17 mouse cellular contexts compared by ENCODE assay signal in genomic region chr13:98152759-98153158, GRCm38 (mm10).
"Had no signal": no experiment of that assay in that cellular context is flagged by ENCODE, and none has a peak within 500 bp of the region (broad histone marks: within the 10 kb centered on the region; RNA-seq: fewer than 3 reads in every experiment).

No protein-coding gene starts in this region.

- H3K9me3 ChIP-seq: midbrain, embryonic 10.5 days; midbrain, embryonic 12.5 days; neural tube, embryonic 13.5 days; neural tube, embryonic 15.5 days; stomach, embryonic 15.5 days had no signal

- H3K27ac ChIP-seq: midbrain, embryonic 10.5 days; midbrain, embryonic 12.5 days; neural tube, embryonic 13.5 days; neural tube, embryonic 15.5 days; stomach, embryonic 15.5 days had no signal

- H3K4me1 ChIP-seq: stomach, embryonic 15.5 days had no signal

- H3K36me3 ChIP-seq: midbrain, embryonic 10.5 days; midbrain, embryonic 12.5 days; neural tube, embryonic 13.5 days; neural tube, embryonic 15.5 days; stomach, embryonic 15.5 days had no signal

- H3K4me2 ChIP-seq: lung, embryonic 14.5 days; midbrain, embryonic 12.5 days; neural tube, embryonic 13.5 days; neural tube, embryonic 15.5 days; stomach, embryonic 15.5 days had no signal

- ATAC-seq: midbrain, embryonic 16.5 days had no signal

- H3K4me3 ChIP-seq: midbrain, embryonic 10.5 days; midbrain, embryonic 12.5 days; myocyte; neural tube, embryonic 13.5 days; neural tube, embryonic 15.5 days; stomach, embryonic 15.5 days had no signal

- DNase-seq: lung, adult 18-20 months; lung, embryonic 14.5 days; lung, postnatal 10 days; lung, postnatal 4 days; midbrain, embryonic 14.5 days; retina, postnatal 1 day; right cerebral cortex, adult 18-20 months; thymus, adult 18-20 months; thymus, postnatal 14 days; thymus, postnatal 36 days had no signal

- H3K27me3 ChIP-seq: midbrain, embryonic 12.5 days; neural tube, embryonic 13.5 days; neural tube, embryonic 15.5 days; stomach, embryonic 15.5 days had no signal

- H3K9ac ChIP-seq: lung, embryonic 14.5 days; midbrain, embryonic 12.5 days; neural tube, embryonic 13.5 days; neural tube, embryonic 15.5 days; stomach, embryonic 15.5 days had no signal
